Mouse (Mus musculus): ENCODE data around the gene Vps37c. TPM values are rescaled to one million over a fixed set of nuclear protein-coding genes. Genes with fewer than 3 reads are reported as not detected.
A peak's percentile ranks its signal among the peaks of the same experiment; 100 is the strongest.

Vps37c gene
- polyA plus RNA-seq, 1 experiment from 2014 or later: 26.5 TPM

- no peak for DNase-seq (ENCODE audit: low spot score)
- Histone ChIP-seq H3K9me3 (no peaks in the 10 kb centered on the region), H3K4me1 (peaks cover 37% of the 10 kb centered on the region), H3K36me3 (no peaks in the 10 kb centered on the region), H3K27ac (peak overlapping the region; percentile 52; the same call in 1 of the 2 replicates), H3K27me3 (ENCODE audit: insufficient read depth, poor library complexity, severe bottlenecking) (peaks cover 24% of the 10 kb centered on the region; the same call in 1 of the 2 replicates), H3K4me3 (0 out of 2 replicates have a peak overlapping the region, but pooled peaks have one; percentile 25)
- 11% methylated on average over 13 of the region's 13 CpGs for WGBS
These were observed 34.5 kb downstream of the Vps37c start for GRCm38 (mm10) chr19:10723084-10723483.

DNA sequence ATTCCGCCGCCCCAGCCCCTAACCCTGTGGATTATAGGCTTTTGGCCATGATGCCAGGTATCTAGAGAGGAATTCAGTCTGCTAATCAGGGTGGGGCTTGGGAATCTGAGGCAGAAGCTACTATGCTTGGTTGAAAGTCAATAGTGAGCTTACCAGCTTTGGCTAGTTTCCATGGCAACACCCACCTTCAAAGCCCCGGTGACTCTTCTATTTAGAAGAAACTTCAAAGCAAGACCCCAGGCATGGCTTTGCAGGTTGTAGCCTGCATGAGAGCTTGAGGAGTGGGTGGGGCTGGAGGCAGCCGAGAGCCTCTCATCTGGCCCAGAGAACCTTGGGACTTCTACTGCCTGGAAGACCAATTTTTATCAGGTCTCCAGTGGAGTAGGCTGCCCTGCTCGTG is 35.1 kb downstream of the Vps37c start:
- Histone ChIP-seq H3K4me3 (no peak overlapping the region), H3K36me3 (no peaks in the 10 kb centered on the region), H3K4me1 (peaks cover 33% of the 10 kb centered on the region), H3K9me3 (no peaks in the 10 kb centered on the region), H3K27me3 (ENCODE audit: insufficient read depth, poor library complexity, severe bottlenecking) (peaks cover 24% of the 10 kb centered on the region; the same call in 1 of the 2 replicates), H3K27ac (no peak overlapping the region)
- WGBS: 35% methylated on average over 5 of the region's 5 CpGs
- no peak for DNase-seq (ENCODE audit: low spot score)

DNA sequence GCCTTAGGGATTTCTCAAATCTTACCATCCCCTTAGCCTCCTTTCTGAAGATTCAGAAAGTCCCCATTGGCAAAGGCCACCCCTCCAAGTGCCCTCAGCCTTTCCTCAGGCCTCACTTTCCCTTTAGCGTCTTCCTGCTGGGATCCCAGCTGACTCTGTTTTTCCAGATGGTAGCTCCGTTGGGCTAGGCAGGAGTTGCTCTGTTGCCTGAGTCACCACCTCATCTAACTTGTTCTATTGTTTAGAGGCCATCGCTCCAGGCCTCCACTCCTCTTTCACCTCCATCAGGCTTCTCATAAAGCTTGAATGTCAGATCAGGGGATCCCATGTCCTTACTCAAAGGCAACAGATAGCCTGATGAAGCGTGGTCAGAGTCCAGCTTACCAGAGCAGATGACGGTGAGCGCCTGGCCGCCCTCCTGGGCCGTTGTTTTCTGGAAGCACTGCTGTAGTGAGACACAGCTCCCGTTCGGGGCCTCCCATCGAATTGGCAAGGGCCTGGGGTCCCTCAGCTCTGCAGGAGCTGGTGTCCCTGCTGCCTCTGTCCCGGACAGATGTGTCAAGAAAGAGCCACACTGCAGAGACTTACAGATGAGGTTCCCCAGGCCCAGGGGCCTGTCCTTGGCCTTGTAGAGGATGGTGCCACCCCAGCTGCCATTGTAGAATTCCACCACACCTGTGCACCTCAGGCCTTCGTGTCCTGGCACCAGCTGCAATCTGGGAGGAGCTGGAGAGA is 36.3 kb downstream of the Vps37c start:
- peaks cover 24% of the 10 kb centered on the region; the same call in 1 of the 2 replicates for H3K27me3 ChIP-seq (ENCODE audit: insufficient read depth, poor library complexity, severe bottlenecking)
- peaks cover 29% of the 10 kb centered on the region for H3K4me1 ChIP-seq
- no peak for DNase-seq (ENCODE audit: low spot score)
- no peaks in the 10 kb centered on the region for H3K36me3 ChIP-seq
- H3K9me3 ChIP-seq: no peaks in the 10 kb centered on the region
- WGBS: 59% methylated on average over 13 of the region's 13 CpGs
- no peak overlapping the region for H3K27ac ChIP-seq
- H3K4me3 ChIP-seq: no peak overlapping the region

GRCm38 (mm10) chr19:10729889-10730288 is 41.4 kb downstream of the Vps37c start:
- H3K4me1 ChIP-seq: no peaks in the 10 kb centered on the region
- H3K36me3 ChIP-seq: no peaks in the 10 kb centered on the region
- H3K27ac ChIP-seq: no peak overlapping the region
- H3K27me3 ChIP-seq (ENCODE audit: insufficient read depth, poor library complexity, severe bottlenecking): 0 out of 2 replicates have a peak, but pooled peaks cover 2% of the 10 kb centered on the region
- no peak for DNase-seq (ENCODE audit: low spot score)
- H3K4me3 ChIP-seq: no peak overlapping the region
- WGBS: 86% methylated on average over 10 of the region's 10 CpGs
- H3K9me3 ChIP-seq: no peaks in the 10 kb centered on the region

GRCm38 (mm10) chr19:10730469-10730868 is 41.9 kb downstream of the Vps37c start:
- no peak overlapping the region for H3K27ac ChIP-seq
- H3K27me3 ChIP-seq (ENCODE audit: insufficient read depth, poor library complexity, severe bottlenecking): no peaks in the 10 kb centered on the region
- DNase-seq (ENCODE audit: low spot score): peak; percentile 72
- no peak overlapping the region for H3K4me3 ChIP-seq
- H3K9me3 ChIP-seq: no peaks in the 10 kb centered on the region
- WGBS: 78% methylated on average over 5 of the region's 5 CpGs
- H3K36me3 ChIP-seq: no peaks in the 10 kb centered on the region
- H3K4me1 ChIP-seq: no peaks in the 10 kb centered on the region

GRCm38 (mm10) chr19:10731975-10732374 is 43.4 kb downstream of the Vps37c start:
- no peaks in the 10 kb centered on the region for H3K36me3 ChIP-seq
- H3K4me3 ChIP-seq: no peak overlapping the region
- H3K27ac ChIP-seq: no peak overlapping the region
- H3K27me3 ChIP-seq (ENCODE audit: insufficient read depth, poor library complexity, severe bottlenecking): no peaks in the 10 kb centered on the region
- 91% methylated on average over 7 of the region's 7 CpGs for WGBS
- no peak for DNase-seq (ENCODE audit: low spot score)
- H3K4me1 ChIP-seq: no peaks in the 10 kb centered on the region
- no peaks in the 10 kb centered on the region for H3K9me3 ChIP-seq

- H3K9me3 ChIP-seq: no peaks in the 10 kb centered on the region
- H3K36me3 ChIP-seq: no peaks in the 10 kb centered on the region
- no peaks in the 10 kb centered on the region for H3K27me3 ChIP-seq (ENCODE audit: insufficient read depth, poor library complexity, severe bottlenecking)
- 92% methylated on average over 7 of the region's 7 CpGs for WGBS
- no peak overlapping the region for H3K4me3 ChIP-seq
- no peaks in the 10 kb centered on the region for H3K4me1 ChIP-seq
- no peak for DNase-seq (ENCODE audit: low spot score)
- H3K27ac ChIP-seq: no peak overlapping the region
These were observed 44.2 kb downstream of the Vps37c start for GRCm38 (mm10) chr19:10732741-10733140.

DNA sequence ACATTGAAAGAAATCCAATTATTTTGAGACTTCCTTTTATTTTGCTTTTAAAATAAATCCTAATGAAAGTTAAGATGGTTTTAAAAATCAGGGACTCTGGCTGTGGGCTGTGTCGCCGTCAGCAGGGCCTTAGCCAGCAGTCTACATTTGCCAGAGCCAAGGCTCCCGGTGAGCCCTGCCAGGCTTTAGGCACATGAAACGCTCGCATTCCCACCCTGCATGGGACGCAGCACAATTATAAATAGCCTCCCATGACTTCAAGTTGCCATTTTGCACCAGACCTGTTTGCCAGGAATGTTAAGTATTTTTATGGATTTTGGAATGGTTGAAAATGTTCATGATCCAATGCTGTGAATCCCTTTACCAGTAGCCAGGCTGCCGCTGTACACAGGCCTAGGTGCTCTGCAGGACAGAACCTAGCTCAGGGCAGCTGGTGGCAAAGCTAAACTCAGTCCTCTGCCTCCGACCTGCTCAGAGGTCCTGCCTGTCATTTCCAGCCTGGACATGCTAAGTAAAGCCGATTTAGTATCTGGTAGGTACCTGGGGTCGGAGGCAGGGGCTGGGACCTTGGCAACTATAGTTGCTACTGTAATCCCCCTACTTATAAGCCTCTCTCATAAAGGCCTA is 45.1 kb downstream of the Vps37c start:
- 69% methylated on average over 10 of the region's 10 CpGs for WGBS

GRCm38 (mm10) chr19:10734554-10734953 is 46.0 kb downstream of the Vps37c start:
- WGBS: 85% methylated on average over 7 of the region's 7 CpGs

More for the DNA sequence above, 45.1 kb downstream of the Vps37c start:
- Histone ChIP-seq H3K36me3 (no peaks in the 10 kb centered on the region), H3K27me3 (ENCODE audit: insufficient read depth, poor library complexity, severe bottlenecking) (0 out of 2 replicates have a peak, but pooled peaks cover under 1% of the 10 kb centered on the region), H3K27ac (no peak overlapping the region), H3K4me1 (no peaks in the 10 kb centered on the region), H3K4me3 (no peak overlapping the region), H3K9me3 (no peaks in the 10 kb centered on the region)
- DNase-seq (ENCODE audit: low spot score): peak; percentile 70

GRCm38 (mm10) chr19:10735061-10735460 is 46.5 kb downstream of the Vps37c start:
- Histone ChIP-seq H3K4me1 (no peaks in the 10 kb centered on the region), H3K27me3 (ENCODE audit: insufficient read depth, poor library complexity, severe bottlenecking) (0 out of 2 replicates have a peak, but pooled peaks cover 5% of the 10 kb centered on the region), H3K9me3 (no peaks in the 10 kb centered on the region), H3K36me3 (no peaks in the 10 kb centered on the region), H3K27ac (no peak overlapping the region), H3K4me3 (no peak overlapping the region)
- 72% methylated on average over 3 of the region's 3 CpGs for WGBS
- DNase-seq (ENCODE audit: low spot score): no peak

More at GRCm38 (mm10) chr19:10734554-10734953, 46.0 kb downstream of the Vps37c start:
- Histone ChIP-seq H3K9me3 (no peaks in the 10 kb centered on the region), H3K4me1 (no peaks in the 10 kb centered on the region), H3K27ac (no peak overlapping the region), H3K27me3 (ENCODE audit: insufficient read depth, poor library complexity, severe bottlenecking) (0 out of 2 replicates have a peak, but pooled peaks cover 5% of the 10 kb centered on the region), H3K4me3 (no peak overlapping the region), H3K36me3 (no peaks in the 10 kb centered on the region)
- no peak for DNase-seq (ENCODE audit: low spot score)

DNA sequence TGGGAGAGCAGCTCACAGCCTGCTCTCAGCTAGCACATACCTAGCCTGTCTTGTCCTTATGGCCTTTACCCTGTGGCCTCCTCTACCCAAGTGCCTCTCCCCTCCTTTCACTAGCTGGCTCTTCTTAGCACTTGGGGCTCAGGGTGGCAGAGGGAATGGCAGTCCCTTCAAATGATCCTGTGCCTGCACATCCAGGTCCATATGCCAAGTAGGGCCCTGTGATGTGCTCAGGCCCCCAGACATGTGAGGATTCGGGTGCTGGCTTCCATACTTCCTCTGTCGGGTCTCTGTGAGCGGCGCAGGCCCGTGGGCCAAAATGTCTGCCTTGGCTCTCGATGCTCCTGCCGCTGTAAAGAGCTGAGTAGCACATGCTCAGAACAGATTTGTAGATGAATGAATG is 47.3 kb downstream of the Vps37c start:
- Histone ChIP-seq H3K36me3 (no peaks in the 10 kb centered on the region), H3K4me1 (peaks cover 5% of the 10 kb centered on the region), H3K9me3 (no peaks in the 10 kb centered on the region), H3K27ac (no peak overlapping the region), H3K27me3 (ENCODE audit: insufficient read depth, poor library complexity, severe bottlenecking) (0 out of 2 replicates have a peak, but pooled peaks cover 5% of the 10 kb centered on the region), H3K4me3 (no peak overlapping the region)
- no peak for DNase-seq (ENCODE audit: low spot score)
- 90% methylated on average over 7 of the region's 7 CpGs for WGBS

DNA sequence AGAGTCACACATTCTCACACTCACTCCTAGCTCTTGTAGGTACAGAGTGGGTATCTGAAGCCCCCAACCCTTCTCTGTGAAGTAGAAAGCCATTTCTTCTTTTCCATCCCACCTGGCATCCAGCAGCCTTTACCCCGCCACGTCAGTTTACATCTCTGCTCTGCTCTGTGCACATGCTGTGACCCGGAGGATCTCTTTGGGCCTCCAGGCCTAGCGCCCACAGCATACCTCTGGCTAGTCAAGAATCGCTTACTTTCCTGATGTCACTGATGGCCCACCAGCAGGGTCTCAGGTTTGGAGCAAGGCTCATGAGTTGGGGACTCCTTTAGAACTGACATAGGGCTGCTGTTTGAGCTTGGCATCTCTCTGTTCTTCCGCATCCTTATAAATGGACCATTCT is 49.5 kb downstream of the Vps37c start:
- Histone ChIP-seq H3K4me3 (no peak overlapping the region), H3K4me1 (peaks cover 14% of the 10 kb centered on the region), H3K27me3 (ENCODE audit: insufficient read depth, poor library complexity, severe bottlenecking) (0 out of 2 replicates have a peak, but pooled peaks cover 5% of the 10 kb centered on the region), H3K36me3 (no peaks in the 10 kb centered on the region), H3K9me3 (no peaks in the 10 kb centered on the region), H3K27ac (no peak overlapping the region)
- WGBS: 84% methylated on average over 6 of the region's 6 CpGs
- peak; percentile 71 for DNase-seq (ENCODE audit: low spot score)

DNA sequence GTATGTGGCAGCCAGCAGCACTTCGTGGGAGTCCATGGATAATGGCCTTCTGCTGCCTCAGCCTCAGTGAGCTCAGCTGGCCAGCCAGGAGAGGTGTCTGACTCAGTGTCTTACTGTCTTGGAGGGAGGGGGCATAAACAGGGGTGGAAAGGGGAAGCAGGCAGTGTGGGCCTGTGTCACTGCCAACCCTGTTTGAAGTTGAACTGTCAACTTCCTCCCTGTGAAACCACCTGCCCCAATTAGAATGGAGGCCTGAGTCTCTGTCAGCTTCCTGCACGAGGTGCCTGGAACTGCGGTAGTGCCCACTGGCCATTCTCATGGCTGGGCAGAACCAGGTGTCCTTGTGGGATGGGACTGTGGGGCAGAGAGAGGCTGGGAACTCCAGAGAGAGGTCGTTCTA is 50.3 kb downstream of the Vps37c start, which contains the start of gene Cd5:
TSS of gene Cd5 (minus strand) at position 192 of the 400 bp plus-strand sequence.
- Histone ChIP-seq H3K4me1 (peaks cover 14% of the 10 kb centered on the region), H3K36me3 (no peaks in the 10 kb centered on the region), H3K27ac (no peak within 1 kb of the TSS), H3K27me3 (ENCODE audit: insufficient read depth, poor library complexity, severe bottlenecking) (0 out of 2 replicates have a peak, but pooled peaks cover 5% of the 10 kb centered on the region), H3K4me3 (no peak within 1 kb of the TSS), H3K9me3 (no peaks in the 10 kb centered on the region)
- DNase-seq (ENCODE audit: low spot score): peak; percentile 73
- WGBS: 76% methylated on average over 4 of the region's 4 CpGs
